Mouse (Mus musculus): ENCODE results near the gene Ly6f. TPM values are rescaled to one million over a fixed set of nuclear protein-coding genes. Genes with fewer than 3 reads are reported as not detected.
"Not testable (repeated sequence)": the region's sequence is repeated elsewhere in the genome, so short reads cannot be mapped to it uniquely, and the experiment has no call there.

Gene Ly6f
- polyA plus RNA-seq, 1 experiment from 2014 or later = 0.54 TPM

GRCm38 (mm10) chr15:75271891-75272290 is 3.7 kb downstream of the Ly6f start:
- H3K27ac ChIP-seq = no peak overlapping the region
- WGBS = 55% methylated on average over 3 of the region's 3 CpGs
- no peaks in the 10 kb centered on the region for H3K9me3 ChIP-seq
- no peak overlapping the region for H3K4me2 ChIP-seq (replicated peaks)
- ATAC-seq = no peak
- H3K4me3 ChIP-seq (replicated peaks) = no peak overlapping the region
- no peaks in the 10 kb centered on the region for H3K4me1 ChIP-seq (replicated peaks)
- H3K9ac ChIP-seq = no peak overlapping the region
- H3K36me3 ChIP-seq = no peaks in the 10 kb centered on the region
- no peaks in the 10 kb centered on the region for H3K27me3 ChIP-seq (replicated peaks)

- H3K27ac ChIP-seq; H3K4me3 ChIP-seq (replicated peaks); H3K9me3 ChIP-seq; H3K9ac ChIP-seq; ATAC-seq; H3K4me1 ChIP-seq (replicated peaks); H3K36me3 ChIP-seq; H3K27me3 ChIP-seq (replicated peaks); H3K4me2 ChIP-seq (replicated peaks): not testable (repeated sequence)
- WGBS = 81% methylated on average over 5 of the region's 5 CpGs
These were observed 13.8 kb downstream of the Ly6f start for GRCm38 (mm10) chr15:75281991-75282390.

GRCm38 (mm10) chr15:75286512-75286911 is 18.3 kb downstream of the Ly6f start:
- H3K4me2 ChIP-seq (replicated peaks); H3K27me3 ChIP-seq (replicated peaks); ATAC-seq; H3K9ac ChIP-seq; H3K36me3 ChIP-seq; H3K9me3 ChIP-seq; H3K27ac ChIP-seq; H3K4me1 ChIP-seq (replicated peaks); H3K4me3 ChIP-seq (replicated peaks): not testable (repeated sequence)
- 83% methylated on average over 4 of the region's 4 CpGs for WGBS

GRCm38 (mm10) chr15:75292377-75292776 is 24.2 kb downstream of the Ly6f start:
- Histone ChIP-seq H3K4me3 (replicated peaks) (no peak overlapping the region), H3K36me3 (no peaks in the 10 kb centered on the region), H3K9me3 (no peaks in the 10 kb centered on the region), H3K27ac (no peak overlapping the region), H3K4me1 (replicated peaks) (no peaks in the 10 kb centered on the region), H3K9ac (no peak overlapping the region), H3K27me3 (replicated peaks) (no peaks in the 10 kb centered on the region), H3K4me2 (replicated peaks) (no peak overlapping the region)
- WGBS = 94% methylated on average over 1 of the region's 1 CpGs
- ATAC-seq = no peak

- WGBS = 83% methylated on average over 7 of the region's 7 CpGs
- no peak overlapping the region for H3K27ac ChIP-seq
- H3K4me3 ChIP-seq (replicated peaks) = no peak overlapping the region
These were observed 25.7 kb downstream of the Ly6f start for GRCm38 (mm10) chr15:75293873-75294385.

GRCm38 (mm10) chr15:75306101-75306500 is 37.9 kb downstream of the Ly6f start:
- H3K4me3 ChIP-seq (replicated peaks) = no peak overlapping the region
- no peak overlapping the region for H3K4me2 ChIP-seq (replicated peaks)
- no peaks in the 10 kb centered on the region for H3K9me3 ChIP-seq
- no peak for ATAC-seq
- no peak overlapping the region for H3K27ac ChIP-seq
- H3K4me1 ChIP-seq (replicated peaks) = no peaks in the 10 kb centered on the region
- H3K9ac ChIP-seq = no peak overlapping the region
- no peaks in the 10 kb centered on the region for H3K36me3 ChIP-seq
- 41% methylated on average over 1 of the region's 1 CpGs for WGBS
- H3K27me3 ChIP-seq (replicated peaks) = no peaks in the 10 kb centered on the region

More at GRCm38 (mm10) chr15:75293873-75294385, 25.7 kb downstream of the Ly6f start:
- Histone ChIP-seq H3K36me3 (no peaks in the 10 kb centered on the region), H3K9me3 (no peaks in the 10 kb centered on the region), H3K27me3 (replicated peaks) (no peaks in the 10 kb centered on the region), H3K4me1 (replicated peaks) (no peaks in the 10 kb centered on the region), H3K9ac (no peak overlapping the region), H3K4me2 (replicated peaks) (no peak overlapping the region)
- no peak for ATAC-seq

- H3K36me3 ChIP-seq = no peaks in the 10 kb centered on the region
- H3K27ac ChIP-seq = no peak overlapping the region
- WGBS = 89% methylated on average over 4 of the region's 4 CpGs
- H3K4me2 ChIP-seq (replicated peaks) = no peak overlapping the region
- no peak overlapping the region for H3K4me3 ChIP-seq (replicated peaks)
- no peak overlapping the region for H3K9ac ChIP-seq
- H3K4me1 ChIP-seq (replicated peaks) = no peaks in the 10 kb centered on the region
- H3K9me3 ChIP-seq = no peaks in the 10 kb centered on the region
- no peaks in the 10 kb centered on the region for H3K27me3 ChIP-seq (replicated peaks)
- no peak for ATAC-seq
These were observed 41.0 kb downstream of the Ly6f start for GRCm38 (mm10) chr15:75309186-75309585.

GRCm38 (mm10) chr15:75309946-75310345 is 41.7 kb downstream of the Ly6f start:
- 92% methylated on average over 1 of the region's 1 CpGs for WGBS
- H3K27ac ChIP-seq = no peak overlapping the region
- no peak for ATAC-seq
- no peak overlapping the region for H3K4me2 ChIP-seq (replicated peaks)
- H3K36me3 ChIP-seq = no peaks in the 10 kb centered on the region
- no peaks in the 10 kb centered on the region for H3K9me3 ChIP-seq
- H3K27me3 ChIP-seq (replicated peaks) = no peaks in the 10 kb centered on the region
- H3K4me1 ChIP-seq (replicated peaks) = no peaks in the 10 kb centered on the region
- H3K9ac ChIP-seq = no peak overlapping the region
- no peak overlapping the region for H3K4me3 ChIP-seq (replicated peaks)

- Histone ChIP-seq H3K4me1 (replicated peaks) (no peaks in the 10 kb centered on the region), H3K9ac (no peak overlapping the region), H3K27ac (no peak overlapping the region), H3K4me3 (replicated peaks) (no peak overlapping the region), H3K4me2 (replicated peaks) (no peak overlapping the region), H3K36me3 (no peaks in the 10 kb centered on the region), H3K27me3 (replicated peaks) (no peaks in the 10 kb centered on the region), H3K9me3 (no peaks in the 10 kb centered on the region)
- WGBS = 89% methylated on average over 2 of the region's 2 CpGs
- no peak for ATAC-seq
These were observed 46.2 kb downstream of the Ly6f start for GRCm38 (mm10) chr15:75314421-75314820.

GRCm38 (mm10) chr15:75317255-75317654 is 49.0 kb downstream of the Ly6f start:
- ATAC-seq = no peak
- Histone ChIP-seq H3K9ac (no peak overlapping the region), H3K9me3 (no peaks in the 10 kb centered on the region), H3K36me3 (no peaks in the 10 kb centered on the region), H3K4me3 (replicated peaks) (no peak overlapping the region), H3K27ac (no peak overlapping the region), H3K27me3 (replicated peaks) (no peaks in the 10 kb centered on the region), H3K4me1 (replicated peaks) (no peaks in the 10 kb centered on the region), H3K4me2 (replicated peaks) (no peak overlapping the region)
- WGBS = 52% methylated on average over 2 of the region's 2 CpGs

GRCm38 (mm10) chr15:75318584-75318983 is 50.4 kb downstream of the Ly6f start:
- no peaks in the 10 kb centered on the region for H3K36me3 ChIP-seq
- no peak for ATAC-seq
- 84% methylated on average over 3 of the region's 3 CpGs for WGBS
- no peak overlapping the region for H3K9ac ChIP-seq
- H3K27ac ChIP-seq = no peak overlapping the region
- no peak overlapping the region for H3K4me3 ChIP-seq (replicated peaks)
- H3K9me3 ChIP-seq = no peaks in the 10 kb centered on the region
- no peaks in the 10 kb centered on the region for H3K27me3 ChIP-seq (replicated peaks)
- H3K4me2 ChIP-seq (replicated peaks) = no peak overlapping the region
- no peaks in the 10 kb centered on the region for H3K4me1 ChIP-seq (replicated peaks)

GRCm38 (mm10) chr15:75320104-75320503 is 51.9 kb downstream of the Ly6f start:
- no peaks in the 10 kb centered on the region for H3K4me1 ChIP-seq (replicated peaks)
- 92% methylated on average over 3 of the region's 3 CpGs for WGBS
- H3K4me2 ChIP-seq (replicated peaks) = no peak overlapping the region
- no peak for ATAC-seq
- no peaks in the 10 kb centered on the region for H3K36me3 ChIP-seq
- H3K4me3 ChIP-seq (replicated peaks) = no peak overlapping the region
- H3K9me3 ChIP-seq = no peaks in the 10 kb centered on the region
- no peak overlapping the region for H3K27ac ChIP-seq
- no peaks in the 10 kb centered on the region for H3K27me3 ChIP-seq (replicated peaks)
- H3K9ac ChIP-seq = no peak overlapping the region
